Mouse (Mus musculus) lung, postnatal 14 days (tissue): Measurements from ENCODE around the gene Pithd1.

Experiments used
- DNase-seq: peaks from one replicate; pipeline ENCODE4 v3.0.0; 2021

Pithd1 gene

DNA sequence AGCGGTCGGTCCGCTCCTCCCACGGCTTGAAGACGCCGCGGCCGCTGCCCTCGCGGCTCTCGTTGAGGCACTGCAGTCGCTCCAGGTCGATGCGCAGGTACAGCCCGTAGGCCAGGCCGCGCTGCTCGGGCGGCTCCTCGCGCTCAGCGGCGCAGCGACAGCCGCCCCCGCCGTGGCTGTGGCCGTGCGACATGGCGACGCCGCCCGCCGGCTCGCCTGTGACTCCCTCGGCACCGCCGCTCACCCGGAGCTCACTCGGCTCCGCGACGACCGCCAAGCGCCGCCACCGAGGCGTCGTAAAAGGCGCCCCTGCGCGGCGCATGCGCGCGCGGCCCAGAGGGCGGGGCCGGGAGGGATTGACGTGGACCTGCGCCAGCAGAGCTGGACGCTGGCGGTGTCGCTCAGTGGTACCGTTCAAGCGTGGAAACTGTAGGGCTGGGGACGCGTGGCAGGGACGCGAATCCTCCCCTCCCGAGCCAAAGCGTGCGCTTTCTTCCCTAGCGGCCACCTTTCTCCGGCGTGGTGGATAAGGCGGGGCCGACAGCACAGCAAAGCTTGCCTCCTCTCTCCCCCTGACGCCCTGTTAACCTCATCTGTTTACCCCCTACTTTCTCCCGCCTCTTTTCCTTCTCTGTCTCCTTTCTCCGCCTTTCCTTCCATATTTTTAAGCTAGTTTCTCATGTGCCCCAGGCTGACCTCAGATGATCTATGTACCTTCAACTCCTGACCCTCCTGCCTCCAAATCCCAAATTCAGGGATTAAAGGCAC lies at the start of gene Pithd1:
Pithd1 (minus strand) TSS at position 322 of the 768 bp plus-strand sequence.
- peak; percentile 91 for DNase-seq

DNA sequence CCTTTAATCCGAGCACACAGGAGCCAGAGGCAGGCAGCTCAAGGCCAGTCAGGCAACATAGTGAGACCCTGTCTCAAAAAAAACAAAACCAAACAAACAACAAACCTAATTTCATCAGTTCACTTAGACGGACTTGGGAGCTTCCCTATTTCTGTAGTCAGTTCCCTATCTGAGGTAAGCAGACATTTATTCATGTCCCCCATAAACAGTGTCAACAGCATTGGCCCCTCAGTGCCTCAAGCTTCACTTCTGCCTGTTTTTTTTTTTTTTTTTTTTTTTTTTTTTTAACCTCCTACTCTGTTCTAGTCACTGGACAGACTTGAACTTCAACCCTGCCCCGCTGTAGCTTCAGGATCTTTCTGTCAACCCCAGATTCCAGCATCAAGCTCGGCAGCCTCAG lies 48.0 kb upstream of the Pithd1 start:
- DNase-seq = no peak

DNA sequence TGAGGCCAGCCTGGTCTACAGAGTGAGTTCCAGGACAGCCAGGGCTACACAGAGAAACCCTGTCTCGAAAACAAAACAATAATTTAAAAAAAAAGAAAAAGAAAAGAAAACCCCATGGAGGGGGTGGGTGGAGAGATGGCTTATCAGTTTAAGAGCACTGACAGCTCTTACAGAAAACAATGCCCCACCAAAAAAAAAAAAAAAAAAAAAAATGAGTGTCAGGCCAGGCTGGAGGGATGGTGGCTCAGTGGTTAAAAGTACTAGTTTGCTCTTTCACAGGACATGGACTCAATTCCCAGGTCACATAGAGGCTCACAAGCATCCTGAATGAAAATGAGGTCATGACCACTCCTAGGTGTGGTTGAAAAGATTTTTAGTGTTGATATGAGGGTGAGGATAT lies 46.2 kb upstream of the Pithd1 start:
- DNase-seq = no peak

DNA sequence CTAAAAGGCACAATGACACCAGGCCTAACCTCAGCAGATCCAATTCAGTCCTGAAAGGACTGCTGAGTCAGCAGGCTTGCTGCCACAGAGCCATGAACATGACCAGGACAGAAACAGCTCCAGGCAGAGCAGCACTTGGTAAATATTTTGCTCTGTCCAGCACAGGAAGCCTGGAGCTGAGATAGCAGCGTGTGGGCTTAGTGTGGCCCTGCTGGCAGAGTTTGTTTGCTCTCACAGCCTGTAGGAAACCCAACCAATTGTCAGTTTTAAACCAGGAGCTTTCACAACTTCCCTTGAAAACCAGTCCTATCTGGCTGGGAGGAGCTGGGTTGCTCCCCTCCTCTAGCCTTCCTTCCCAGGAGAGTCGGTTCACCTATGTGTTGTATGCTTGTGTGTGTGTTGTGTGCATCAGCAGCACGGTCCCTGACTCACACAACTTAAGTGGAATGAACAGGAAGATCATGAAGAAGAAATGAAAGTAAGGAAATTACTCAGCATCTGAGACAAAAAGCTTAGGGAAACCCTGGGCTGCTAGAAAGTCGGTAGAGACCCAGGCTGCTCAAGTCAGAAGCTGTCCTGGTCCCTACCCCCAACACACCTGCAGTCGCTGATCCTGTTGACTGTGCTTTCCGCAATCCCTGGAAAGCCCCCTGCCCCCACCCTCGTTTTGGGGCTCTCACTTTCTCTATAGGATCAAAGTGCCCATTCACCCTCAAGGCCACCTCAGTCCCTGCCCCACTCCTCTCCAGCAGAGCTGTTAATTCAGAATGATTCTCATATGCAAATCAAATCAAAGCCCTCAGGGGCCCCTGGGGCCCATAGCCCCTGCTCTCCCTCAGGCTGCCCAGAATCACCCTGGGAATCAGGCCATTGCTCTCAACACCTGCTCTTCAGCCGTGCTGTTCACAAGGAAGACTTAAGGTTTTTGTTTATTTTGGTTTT lies 44.2 kb upstream of the Pithd1 start:
- DNase-seq = peak; percentile 25

DNA sequence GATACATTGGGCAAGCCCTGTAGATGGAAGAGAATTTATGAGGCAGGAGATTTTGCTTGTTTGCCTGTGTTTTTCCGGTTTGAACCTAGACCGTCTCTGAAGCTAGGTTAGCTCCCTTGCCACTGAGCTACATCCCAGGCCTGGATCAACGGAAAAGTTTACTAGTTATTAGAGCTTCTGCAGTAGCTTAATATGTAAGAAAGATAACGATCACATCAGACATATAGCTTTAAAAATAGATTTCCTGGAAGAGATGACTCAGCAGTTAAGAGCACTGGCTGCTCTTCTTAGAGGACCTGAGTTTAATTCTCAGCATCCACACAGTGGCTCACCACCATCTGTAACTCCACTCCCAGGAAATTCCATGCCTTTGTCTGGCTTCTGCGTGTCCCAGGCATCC lies 41.6 kb upstream of the Pithd1 start:
- no peak for DNase-seq

DNA sequence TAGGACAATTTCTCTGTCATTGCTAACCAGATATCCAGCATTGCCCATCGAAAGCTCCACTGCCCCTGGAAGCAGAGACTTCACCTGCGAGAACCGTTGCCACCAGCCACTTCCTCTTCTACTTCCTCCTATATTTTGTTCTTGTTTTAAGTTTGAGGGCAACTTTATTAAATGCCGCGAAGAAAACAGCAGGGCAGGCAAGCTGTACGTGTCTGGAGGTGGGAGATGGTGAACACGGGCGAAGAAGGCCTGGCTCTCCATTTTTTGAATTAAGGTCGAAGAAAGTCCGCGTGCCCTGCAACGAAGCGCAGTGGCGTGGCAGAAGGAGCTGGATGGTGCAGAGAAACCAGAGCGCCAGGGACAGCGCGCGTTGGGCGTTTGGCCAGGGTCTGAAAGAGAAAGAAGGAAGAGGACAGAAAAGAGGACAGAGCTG lies 41.1 kb upstream of the Pithd1 start:
- no peak for DNase-seq

DNA sequence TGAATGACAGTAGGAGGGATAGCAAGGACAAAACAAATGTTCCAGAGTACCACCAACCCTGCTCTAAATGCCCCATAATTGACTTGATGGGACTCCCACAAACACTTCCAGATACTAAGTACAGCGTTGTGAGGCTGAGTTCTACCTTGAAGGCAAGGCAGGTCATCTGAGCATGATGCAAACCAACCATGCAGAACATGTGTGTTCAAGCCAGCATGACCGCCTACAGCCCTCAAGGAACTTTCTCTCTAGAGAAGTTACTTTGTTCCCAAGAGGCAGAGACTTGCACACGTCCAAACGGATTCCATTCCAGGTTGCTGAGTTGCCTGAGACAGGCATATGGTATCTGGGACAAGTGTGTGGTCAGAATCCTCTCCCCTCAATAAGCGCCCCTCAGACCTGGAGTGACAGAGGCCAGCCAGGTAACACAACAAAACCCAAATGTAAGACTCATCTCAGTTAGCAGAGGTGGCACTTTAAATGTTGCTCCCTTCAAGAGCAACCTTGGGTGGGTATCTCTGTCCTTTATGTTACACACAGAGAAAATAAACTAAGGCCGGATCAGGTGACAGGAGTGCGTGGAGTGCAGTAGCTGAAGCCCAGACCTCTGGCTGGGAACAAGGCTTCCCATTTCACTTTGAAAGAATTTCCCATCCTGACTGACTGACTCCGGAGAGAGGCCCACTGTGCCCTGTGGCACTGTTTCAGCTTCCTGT lies 40.5 kb upstream of the Pithd1 start:
- no peak for DNase-seq

DNA sequence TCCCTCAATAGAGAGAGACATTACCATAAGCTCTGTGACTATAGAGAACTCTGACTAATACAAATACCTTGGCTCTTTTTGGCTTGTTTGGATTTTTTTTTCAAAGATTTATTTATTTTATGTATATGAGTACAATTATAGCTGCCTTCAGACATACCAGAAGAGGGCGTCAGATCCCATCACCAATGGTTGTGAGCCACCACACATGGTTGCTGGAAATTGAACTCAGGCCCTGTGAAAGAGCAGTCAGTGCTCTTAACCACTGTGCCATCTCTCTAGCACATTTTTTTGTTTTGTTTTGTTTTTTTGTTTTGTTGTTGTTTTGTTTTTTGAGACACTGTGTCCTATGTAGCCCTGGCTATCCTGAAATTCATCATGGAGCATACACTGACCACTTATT lies 38.3 kb upstream of the Pithd1 start:
- DNase-seq = no peak

DNA sequence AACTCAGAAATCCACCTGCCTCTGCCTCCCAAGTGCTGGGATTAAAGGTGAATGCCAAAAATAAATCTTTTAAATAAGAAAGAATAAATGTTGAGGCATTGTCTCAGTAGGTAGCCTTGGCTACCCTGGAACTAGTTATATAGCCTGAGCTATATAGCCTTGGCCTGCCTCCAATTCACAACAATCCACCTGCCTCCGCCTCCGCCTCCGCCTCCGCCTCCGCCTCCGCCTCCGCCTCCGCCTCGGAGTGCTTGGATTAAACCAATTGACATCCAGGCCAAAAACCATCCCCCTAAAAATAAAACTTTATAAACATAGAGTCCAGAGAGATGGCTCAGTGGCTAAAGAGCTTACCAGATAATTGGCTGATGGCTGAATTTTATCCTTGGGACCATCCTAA lies 35.9 kb upstream of the Pithd1 start:
- DNase-seq = peak; percentile 16

DNA sequence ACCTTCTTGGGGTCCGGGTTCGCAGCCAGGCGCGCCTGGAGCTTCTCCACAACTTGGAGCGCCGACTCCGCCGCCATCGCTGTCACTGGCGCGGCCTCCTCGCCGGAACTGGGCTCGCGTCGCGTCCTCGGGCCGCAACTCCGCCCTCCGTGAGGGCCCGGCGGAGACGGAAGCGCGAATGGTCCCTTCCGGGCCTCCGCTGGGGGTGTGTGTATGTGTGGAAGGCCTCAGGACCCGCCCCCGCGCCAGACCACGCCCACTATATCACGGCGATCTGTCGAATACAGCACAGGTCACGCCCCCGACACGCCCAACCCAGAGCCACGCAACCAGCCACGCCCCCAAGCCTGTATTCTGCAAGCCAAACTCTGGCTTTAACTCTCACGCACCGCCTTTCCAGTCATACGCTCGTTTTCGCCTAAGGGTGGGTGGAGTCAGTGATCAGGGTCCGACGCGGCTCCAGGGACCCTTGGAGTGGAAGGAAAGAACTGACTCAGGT lies 34.5 kb upstream of the Pithd1 start, which contains the start of gene Eloa:
Eloa (minus strand) TSS at position 215 of the 499 bp plus-strand sequence.
- peak; percentile 100 for DNase-seq

DNA sequence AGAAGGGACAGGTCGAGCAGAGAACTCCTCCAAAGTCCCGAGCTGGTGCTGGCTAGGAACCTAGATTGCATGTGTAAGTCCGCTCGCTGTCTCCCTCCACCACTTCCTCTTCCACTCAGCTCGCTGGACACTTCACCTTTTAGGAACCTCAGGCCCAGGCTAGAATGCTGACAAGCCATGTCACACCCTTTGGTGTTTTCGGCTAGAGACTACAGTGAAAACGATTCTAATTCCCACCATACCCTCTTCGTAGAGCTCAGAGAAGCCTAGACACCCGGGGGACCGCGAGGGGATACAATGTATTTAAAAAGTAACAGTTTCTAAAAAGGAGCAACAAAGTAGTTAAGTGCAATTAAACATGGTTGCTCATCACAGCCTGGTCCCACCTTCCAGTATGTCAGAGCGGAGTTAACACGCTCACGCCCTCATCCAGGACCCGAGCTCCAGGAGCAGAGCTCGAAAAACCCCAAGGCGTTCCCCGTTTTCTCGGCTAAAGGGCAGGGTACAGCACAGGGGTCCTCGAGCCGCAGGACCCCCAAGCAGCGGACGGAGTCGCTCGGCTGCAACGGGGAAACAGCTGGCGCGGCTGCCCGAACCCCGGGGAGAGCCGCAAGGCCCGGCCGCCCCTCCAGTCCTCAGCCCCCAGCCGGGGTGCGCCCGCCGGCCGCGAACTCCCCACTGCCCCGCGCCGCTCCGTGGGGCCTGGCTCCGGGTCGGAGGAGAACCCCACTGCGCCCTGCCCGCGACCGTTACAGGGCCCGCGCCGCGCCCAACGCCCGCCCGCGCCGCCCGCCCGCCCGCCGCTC lies 33.9 kb upstream of the Pithd1 start:
- DNase-seq = peak; percentile 37

DNA sequence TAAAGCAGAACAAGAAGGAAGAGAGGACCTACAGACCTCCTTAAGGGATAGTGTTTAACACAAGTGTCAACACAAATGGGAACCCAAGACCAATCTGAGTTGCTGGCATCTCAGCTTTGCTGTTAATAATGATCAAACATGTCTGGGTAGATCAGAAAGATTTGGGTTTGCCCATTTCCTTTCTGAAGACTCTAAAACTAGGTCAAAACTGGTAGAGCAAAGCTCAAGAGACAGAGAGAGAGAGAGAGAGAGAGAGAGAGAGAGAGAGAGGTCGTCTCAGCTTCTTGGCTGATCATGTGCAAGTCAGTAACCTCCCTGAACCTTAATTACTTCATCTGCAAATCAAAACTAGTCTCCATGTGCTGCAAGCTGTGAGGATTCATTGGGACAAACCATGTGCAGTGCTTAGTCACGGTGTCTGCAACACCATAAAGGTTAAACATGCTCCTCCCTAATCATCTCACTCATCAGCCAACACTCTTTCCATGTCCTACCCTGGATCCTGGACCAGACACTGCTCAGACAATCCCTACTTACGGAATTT lies 29.1 kb upstream of the Pithd1 start:
- DNase-seq = no peak

DNA sequence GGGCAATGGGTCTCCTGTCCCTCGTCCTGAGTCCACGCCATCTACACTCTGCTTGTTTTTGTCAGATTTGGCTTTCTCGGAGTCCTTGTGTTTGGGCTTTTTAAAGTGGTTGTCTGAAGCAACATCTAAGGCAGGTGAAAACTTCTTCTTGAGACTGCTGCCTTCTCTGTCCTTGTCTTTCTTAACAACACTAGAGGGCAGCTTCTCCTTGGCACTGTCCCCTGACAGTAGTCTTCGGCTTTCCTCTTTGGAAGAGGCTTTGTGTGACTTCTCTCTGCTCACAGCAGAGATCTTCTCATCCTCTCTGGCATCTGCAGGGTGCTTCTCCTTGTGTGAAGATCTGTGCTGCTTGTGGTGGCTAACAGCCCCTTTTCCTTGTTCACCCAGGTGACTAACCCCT lies 23.5 kb upstream of the Pithd1 start:
- DNase-seq = no peak

DNA sequence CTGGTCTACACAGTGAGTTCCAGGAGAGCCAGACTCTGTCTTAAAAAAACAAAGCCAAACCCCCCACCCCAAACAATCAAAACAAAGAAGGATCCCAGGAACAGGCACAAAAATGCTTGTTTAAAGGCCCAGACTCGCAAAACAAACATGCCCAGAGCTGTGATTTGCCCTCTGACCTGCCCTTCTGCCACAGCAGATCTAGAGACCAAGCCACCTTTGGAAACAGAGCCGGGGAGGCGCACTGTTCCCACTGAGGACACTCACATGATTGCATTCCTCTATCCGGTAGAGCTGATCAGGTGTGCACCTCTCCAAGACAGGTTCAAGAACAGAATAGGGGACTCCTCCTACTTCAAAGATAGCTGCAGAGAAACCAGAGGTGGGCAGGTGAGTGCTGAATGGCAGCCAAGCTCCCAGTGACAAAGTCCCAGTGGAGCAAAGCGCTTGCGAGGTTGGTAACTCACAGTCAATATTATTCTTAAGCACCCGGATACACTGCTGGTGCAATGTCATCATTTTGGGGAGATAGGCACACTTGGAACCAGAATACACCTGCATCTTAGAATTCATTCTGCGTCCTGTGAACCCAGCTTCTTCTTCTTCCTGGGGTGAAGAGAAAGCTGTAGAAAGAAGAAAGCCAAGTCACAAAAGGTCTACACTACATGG lies 21.9 kb upstream of the Pithd1 start:
- no peak for DNase-seq

DNA sequence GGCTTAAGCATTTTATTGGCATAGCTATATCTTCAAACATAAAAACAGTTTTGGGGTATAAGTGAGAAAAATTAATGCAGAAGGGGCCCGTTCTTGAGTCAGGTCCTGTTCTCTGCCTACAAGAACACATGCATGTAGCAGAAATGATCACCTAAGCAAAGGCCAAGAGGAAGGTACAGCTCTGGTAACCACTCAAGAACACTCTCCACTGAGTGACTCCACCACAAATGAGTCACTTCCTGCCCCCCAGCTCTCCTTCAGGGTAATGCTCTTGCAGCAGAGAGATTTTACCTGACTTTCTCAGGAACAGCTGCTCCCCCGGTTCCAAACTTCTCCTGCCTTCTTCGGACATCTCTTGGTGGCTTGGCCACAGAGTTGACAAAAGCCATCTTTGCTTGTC lies 19.8 kb upstream of the Pithd1 start:
- DNase-seq = no peak

DNA sequence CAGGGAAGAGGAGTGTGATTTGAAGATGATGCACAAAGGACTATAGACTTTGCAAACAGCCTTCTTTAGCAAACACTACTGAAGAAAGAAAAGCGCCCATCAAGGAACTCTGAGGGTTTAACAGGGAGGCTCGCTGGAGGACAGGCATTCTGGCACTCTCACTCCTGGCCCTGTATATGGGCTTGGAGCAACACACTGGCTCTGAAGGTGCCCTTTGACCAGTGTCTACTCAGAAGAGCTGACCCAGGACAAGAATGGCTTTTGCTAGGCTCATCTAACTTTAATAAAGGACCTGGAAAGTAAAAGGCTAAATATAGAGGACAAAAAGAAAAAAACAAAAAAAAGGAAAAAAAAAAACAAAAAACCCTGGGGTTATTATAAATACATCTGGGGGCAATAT lies 17.9 kb upstream of the Pithd1 start:
- DNase-seq = no peak

DNA sequence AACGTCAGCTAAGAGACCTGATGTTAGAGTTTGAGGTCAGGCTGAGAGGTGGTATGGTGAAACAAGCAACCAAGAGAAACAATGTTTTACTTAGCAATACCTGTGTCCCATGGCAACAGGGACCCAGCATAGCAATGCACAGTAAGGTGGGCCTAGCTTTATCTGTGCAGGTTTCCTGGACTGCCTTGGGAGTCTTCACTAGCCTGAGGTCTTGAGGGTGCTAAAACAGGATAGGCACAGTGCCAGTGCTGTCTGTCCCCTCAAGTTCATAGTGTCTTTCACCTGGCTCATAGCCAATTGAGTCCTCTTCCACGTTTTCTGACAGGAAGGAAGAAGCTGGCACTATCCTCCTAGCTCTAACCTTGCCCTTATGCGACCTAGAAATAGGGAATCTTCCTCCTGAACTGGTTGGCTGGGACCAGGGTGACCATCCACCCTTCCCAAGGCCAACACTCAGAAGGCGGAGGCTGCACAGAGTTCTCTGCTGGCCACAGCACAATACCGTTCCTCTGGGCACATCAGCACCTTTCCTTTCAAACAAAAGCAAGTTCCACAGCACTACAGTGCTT lies 17.1 kb upstream of the Pithd1 start:
- no peak for DNase-seq

DNA sequence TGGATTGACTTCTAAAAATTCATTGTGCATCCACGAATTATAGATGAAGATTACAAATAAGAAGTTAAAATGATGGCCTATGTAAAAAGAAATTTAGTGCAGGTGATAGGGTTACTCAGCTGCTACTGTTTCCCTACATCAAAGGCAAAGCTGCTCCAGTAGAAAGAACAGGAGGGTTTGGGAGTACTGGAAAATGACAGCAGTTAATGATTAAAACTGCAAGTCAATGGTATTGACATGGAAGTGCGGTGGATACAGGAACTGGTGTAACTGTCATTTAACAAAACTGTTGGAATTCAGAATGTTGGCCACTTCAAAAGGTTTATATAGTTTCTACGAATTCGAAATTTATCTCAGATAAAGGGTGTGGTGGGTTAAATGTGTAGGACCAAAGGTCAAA lies 8.1 kb upstream of the Pithd1 start:
- no peak for DNase-seq

DNA sequence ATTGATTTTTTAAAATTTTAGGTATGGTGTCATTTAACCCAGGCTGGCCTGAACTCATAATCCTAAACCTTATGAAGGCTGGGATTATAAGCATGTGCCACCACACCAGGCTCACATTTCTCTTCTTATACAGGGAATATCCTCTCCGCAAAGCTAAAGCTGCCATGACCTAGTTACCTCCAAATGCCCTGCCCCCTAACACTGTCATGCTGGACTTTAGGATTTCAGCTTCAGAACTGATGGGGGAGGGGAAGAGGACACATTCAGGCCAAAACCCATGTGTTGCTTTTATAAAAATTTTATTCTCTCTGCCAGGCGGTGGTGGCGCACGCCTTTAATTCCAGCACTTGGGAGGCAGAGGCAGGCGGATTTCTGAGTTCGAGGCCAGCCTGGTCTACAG lies 6.9 kb upstream of the Pithd1 start:
- DNase-seq = no peak

DNA sequence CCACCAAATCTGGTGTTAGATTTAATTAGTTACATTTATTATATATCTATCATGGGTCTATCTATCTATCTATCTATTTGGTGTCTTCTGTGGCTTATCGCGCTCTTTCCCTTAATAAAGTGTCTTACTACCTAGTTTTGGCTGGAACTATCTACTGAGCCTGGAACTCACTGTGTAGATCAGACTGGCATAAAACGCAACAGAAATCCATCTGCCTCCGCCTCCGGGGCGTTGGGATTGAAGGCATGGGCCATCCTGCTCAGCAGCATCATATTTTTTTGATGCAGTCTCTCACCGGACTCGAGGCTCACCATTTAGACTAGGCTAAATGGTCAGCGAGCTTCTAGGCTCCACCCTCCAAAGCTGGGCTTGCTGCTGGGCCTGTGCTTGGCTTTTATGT lies 650 bp upstream of the Pithd1 start:
- DNase-seq = no peak
